Mouse (Mus musculus): ENCODE data around the gene Eef1b2.

DNA sequence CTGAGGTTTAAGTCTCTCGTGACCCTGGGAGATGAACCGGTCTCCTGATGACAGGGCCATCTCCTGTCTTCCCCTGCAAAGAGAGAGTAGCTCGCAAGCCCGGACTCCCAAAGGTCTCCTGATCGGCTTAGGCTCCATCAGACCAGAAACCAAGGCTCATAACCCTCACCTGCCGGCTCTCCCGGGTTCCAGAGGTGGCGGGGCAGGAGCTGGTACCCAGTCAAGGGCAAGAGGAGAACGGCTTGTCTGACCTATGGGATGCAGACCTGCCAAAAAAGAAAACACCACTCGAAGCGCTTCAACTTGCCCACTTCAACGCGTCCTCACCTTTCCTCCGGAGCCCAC is 394 bp upstream of the Eef1b2 start:
- no peak for TF ChIP-seq CTCF (IDR thresholded peaks at IDR 0.05; ENCODE audit: low read depth, low read length)
- TF ChIP-seq GATA2 (IDR thresholded peaks at IDR 0.05; ENCODE audit: borderline replicate concordance, low read depth, low read length) = no peak
- TF ChIP-seq TAL1 (conservative IDR thresholded peaks at IDR 0.05; ENCODE audit: low read depth, low read length) = no peak
